Mouse (Mus musculus): ENCODE measurements around the gene Uprt. TPM values are rescaled to one million over a fixed set of nuclear protein-coding genes. Genes with fewer than 3 reads are reported as not detected.

Gene Uprt
- 0.89 and 1.6 TPM in 2 replicates for polyA plus RNA-seq (2012; ENCODE audit: low replicate concordance)

GRCm38 (mm10) chrX:104482572-104483443, at the start of gene Uprt:
TSS of gene Uprt (plus strand) at chrX:104482818.

Other genes starting within 250 kb of the Uprt start
- 2.4 and 68.1 TPM in 2 replicates for gene Abcb7, start 69.0 kb upstream of the Uprt start, polyA plus RNA-seq (2012; ENCODE audit: low replicate concordance)
- gene Zdhhc15, start 188.2 kb downstream of the Uprt start, polyA plus RNA-seq (2012; ENCODE audit: low replicate concordance) = 0.18 and 0.35 TPM in 2 replicates